Mouse (Mus musculus) CH12.LX (cell line): Measurements from ENCODE around the gene Drd1. TPM values are rescaled to one million over a fixed set of nuclear protein-coding genes. Genes with fewer than 3 reads are reported as not detected.

Experiments
- DNase-seq: peaks from one replicate; pipeline ENCODE4 v3.0.0-alpha.2; 2013; ENCODE audit errors: extremely low read depth
- H3K27ac ChIP-seq: 2 replicates; pipeline ENCODE4 v1.5.1; 2012; ENCODE audit warnings: low read depth, mild to moderate bottlenecking, control low read depth, moderate library complexity; ENCODE audit not compliant: insufficient read depth
- H3K27me3 ChIP-seq: replicated peaks from 2 replicates; pipeline ENCODE3; 2012; ENCODE audit warnings: inconsistent platforms
- H3K36me3 ChIP-seq, 2 experiments: replicated peaks in 1 of 2; 2 replicates each; pipeline versions ENCODE3 to v1.6.1; 2012; ENCODE audit warnings: inconsistent platforms in 1 of 2, low read length in 1 of 2, mild to moderate bottlenecking in 1 of 2, mixed read lengths in 1 of 2, moderate library complexity in 1 of 2; ENCODE audit not compliant: control insufficient read depth in 1 of 2, insufficient read depth in 1 of 2
- H3K4me1 ChIP-seq, 2 experiments: 2 replicates each; pipeline ENCODE4 v1.6.1; 2012; ENCODE audit warnings: inconsistent platforms in 1 of 2, moderate library complexity in 1 of 2; ENCODE audit not compliant: insufficient read depth in 2 of 2, control insufficient read depth in 1 of 2
- H3K4me2 ChIP-seq: 2 replicates; pipeline ENCODE4 v1.6.1; 2012; ENCODE audit warnings: low read depth, mild to moderate bottlenecking, control low read depth; ENCODE audit not compliant: poor library complexity, insufficient read depth, severe bottlenecking
- H3K4me3 ChIP-seq, 3 experiments: fragments of 150-350 bp in 1 of 3; sonication (generic) in 1 of 3; replicated peaks in 1 of 3; 2 replicates each; pipeline versions ENCODE3 to v1.5.1; 2011 to 2012; ENCODE audit warnings: low read depth in 2 of 3, low read length in 2 of 3, mild to moderate bottlenecking in 2 of 3, moderate library complexity in 2 of 3, control low read depth in 1 of 3, improper control_type of control experiment in 1 of 3, inconsistent platforms in 1 of 3, mixed read lengths in 1 of 3; ENCODE audit not compliant: poor library complexity in 1 of 3
- H3K79me2 ChIP-seq: replicated peaks from 2 replicates; pipeline ENCODE4 v1.6.1; 2012; ENCODE audit warnings: mild to moderate bottlenecking, moderate library complexity; ENCODE audit not compliant: control insufficient read depth, poor library complexity, insufficient read depth, severe bottlenecking; ENCODE audit errors: extremely low read depth
- H3K9ac ChIP-seq: 2 replicates; pipeline ENCODE4 v1.6.1; 2012; ENCODE audit warnings: low read depth, mild to moderate bottlenecking, control low read depth, moderate library complexity; ENCODE audit not compliant: insufficient read depth
- H3K9me3 ChIP-seq: replicated peaks from 2 replicates; pipeline ENCODE3; 2012; ENCODE audit warnings: low read length, inconsistent platforms, mixed read lengths
- BHLHE40 ChIP-seq: IDR thresholded peaks from 2 replicates; pipeline ENCODE4 v1.6.1; 2011; ENCODE audit warnings: mild to moderate bottlenecking, low read depth, low read length, improper control_type of control experiment
- CHD2 ChIP-seq: IDR thresholded peaks from 2 replicates; pipeline ENCODE4 v1.6.1; 2011; ENCODE audit warnings: low read length, improper control_type of control experiment
- E2F4 ChIP-seq: IDR thresholded peaks from 2 replicates; pipeline ENCODE4 v1.6.1; 2011; ENCODE audit warnings: low read depth, low read length, improper control_type of control experiment; ENCODE audit not compliant: insufficient replicate concordance
- ETS1 ChIP-seq: conservative IDR thresholded peaks from 2 replicates; pipeline ENCODE4 v1.6.1; 2012; ENCODE audit warnings: low read depth, mild to moderate bottlenecking, inconsistent platforms, low read length, improper control_type of control experiment, moderate library complexity
- HCFC1 ChIP-seq: IDR thresholded peaks from 2 replicates; pipeline ENCODE4 v1.6.1; 2012; ENCODE audit warnings: low read depth, mild to moderate bottlenecking, inconsistent platforms, low read length, improper control_type of control experiment
- JUND ChIP-seq: conservative IDR thresholded peaks from 2 replicates; pipeline ENCODE4 v1.6.1; 2011; ENCODE audit warnings: low read depth, low read length, improper control_type of control experiment
- MAX ChIP-seq: IDR thresholded peaks from 2 replicates; pipeline ENCODE4 v1.6.1; 2011; ENCODE audit warnings: low read length, improper control_type of control experiment
- MAZ ChIP-seq: IDR thresholded peaks from 2 replicates; pipeline ENCODE4 v1.6.1; 2012; ENCODE audit warnings: low read depth, mild to moderate bottlenecking, inconsistent platforms, low read length, improper control_type of control experiment, moderate library complexity
- MXI1 ChIP-seq: IDR thresholded peaks from 2 replicates; pipeline ENCODE4 v1.6.1; 2011; ENCODE audit warnings: mild to moderate bottlenecking, low read depth, low read length, improper control_type of control experiment
- NRF1 ChIP-seq: IDR thresholded peaks from 2 replicates; pipeline ENCODE4 v1.6.1; 2014; ENCODE audit warnings: low read depth, mild to moderate bottlenecking, inconsistent platforms, low read length, improper control_type of control experiment, moderate library complexity
- POLR2A ChIP-seq: IDR thresholded peaks from 2 replicates; pipeline ENCODE4 v1.6.1; 2011; ENCODE audit warnings: low read depth, mild to moderate bottlenecking, improper control_type of control experiment, low read length
- RAD21 ChIP-seq: IDR thresholded peaks from 2 replicates; pipeline ENCODE4 v1.6.1; 2011; ENCODE audit warnings: low read depth, mild to moderate bottlenecking, low read length, improper control_type of control experiment, moderate library complexity
- SIN3A ChIP-seq: IDR thresholded peaks from 2 replicates; pipeline ENCODE4 v1.6.1; 2012; ENCODE audit warnings: low read length, improper control_type of control experiment, inconsistent platforms
- TCF12 ChIP-seq: IDR thresholded peaks from 2 replicates; pipeline ENCODE4 v1.6.1; 2014; ENCODE audit warnings: low read depth, mild to moderate bottlenecking, inconsistent platforms, low read length, improper control_type of control experiment
- UBTF ChIP-seq: IDR thresholded peaks from 2 replicates; pipeline ENCODE4 v1.6.1; 2012; ENCODE audit warnings: low read depth, mild to moderate bottlenecking, inconsistent platforms, low read length, improper control_type of control experiment, moderate library complexity
- USF1 ChIP-seq: IDR thresholded peaks from 2 replicates; pipeline ENCODE4 v1.6.1; 2014; ENCODE audit warnings: low read depth, mild to moderate bottlenecking, inconsistent platforms, low read length, improper control_type of control experiment
- ZKSCAN1 ChIP-seq: IDR thresholded peaks from 2 replicates; pipeline ENCODE4 v1.6.1; 2012; ENCODE audit warnings: low read depth, inconsistent platforms, low read length, improper control_type of control experiment, borderline replicate concordance
- ZMIZ1 ChIP-seq: IDR thresholded peaks from 2 replicates; pipeline ENCODE4 v1.6.1; 2012; ENCODE audit warnings: low read depth, mild to moderate bottlenecking, inconsistent platforms, low read length, improper control_type of control experiment
- ZNF384 ChIP-seq: IDR thresholded peaks from 2 replicates; pipeline ENCODE4 v1.6.1; 2012; ENCODE audit warnings: low read depth, low read length, improper control_type of control experiment, inconsistent platforms
- dilution Hi-C: fragments of 300-500 bp; cut with MboI; formaldehyde crosslinking; loops from 2 replicates; pipeline ENCODE4 v1.14.3; 2020; ENCODE audit warnings: low sequenced_read_pairs; ENCODE audit not compliant: extremely low pct_unique_long_range_greater_than_20kb, extremely low pct_ligation_motif_present
- in situ Hi-C: fragments of 300-500 bp; cut with MboI; formaldehyde crosslinking; loops from 3 replicates; pipeline ENCODE4 v1.14.3; 2019; ENCODE audit warnings: low sequenced_read_pairs, low pct_ligation_motif_present, low pct_unique_long_range_greater_than_20kb, mixed read lengths
- polyA plus RNA-seq: library from polyadenylated mRNA; unstranded; fragments of >175 nt; gene quantifications from 2 replicates; pipeline ENCODE4 v1.2.1, GENCODE M21; 2012; ENCODE audit warnings: low read depth; ENCODE audit not compliant: insufficient read length
- total RNA-seq, 2 experiments: library from RNA; depleted of rRNA; stranded (reverse); fragments of 300-350 nt in 1 of 2; fragments of >200 nt in 1 of 2; gene quantifications; 2 replicates each; pipeline ENCODE4 v1.2.3; 2012 to 2014

Drd1 gene
- total and polyA plus RNA-seq, 3 experiments = not detected

- no peak overlapping the region for H3K9ac ChIP-seq
- no peaks in the 10 kb centered on the region for H3K9me3 ChIP-seq
- H3K27ac ChIP-seq = no peak overlapping the region
- in situ Hi-C loops = no loop called here
- TF ChIP-seq POLR2A (no peak), NRF1 (no peak), RAD21 (no peak)
- H3K4me2 ChIP-seq = no peak overlapping the region
- no peak for DNase-seq
- dilution Hi-C loops = no loop called here
- peaks cover 14 to 29% of the 10 kb centered on the region in 2 experiments for H3K4me1 ChIP-seq
- peaks cover 32 to 88% of the 10 kb centered on the region in 2 experiments for H3K36me3 ChIP-seq
- H3K4me3 ChIP-seq = no peak overlapping the region
- peaks cover 64% of the 10 kb centered on the region for H3K79me2 ChIP-seq
- no peaks in the 10 kb centered on the region for H3K27me3 ChIP-seq
Measured at GRCm38 (mm10) chr13:54082946-54083345, 27.4 kb upstream of the Drd1 start.

- in situ Hi-C loops = no loop called here
- Histone ChIP-seq H3K4me2 (no peak overlapping the region), H3K4me1 (peaks cover 16 to 44% of the 10 kb centered on the region in 2 experiments), H3K9ac (no peak overlapping the region), H3K27me3 (no peaks in the 10 kb centered on the region), H3K4me3 (no peak overlapping the region)
- TF ChIP-seq POLR2A (no peak), ETS1 (no peak), CHD2 (no peak), MXI1 (no peak), USF1 (no peak), ZMIZ1 (no peak), ZKSCAN1 (no peak), NRF1 (no peak), MAX (no peak), E2F4 (no peak), JUND (no peak), MAZ (no peak), UBTF (no peak), SIN3A (no peak), ZNF384 (no peak), BHLHE40 (no peak), HCFC1 (no peak), TCF12 (no peak)
- TF ChIP-seq, all 38 proteins: peak for 0
- dilution Hi-C loops = no loop called here
- peaks cover 86% of the 10 kb centered on the region for H3K79me2 ChIP-seq
- H3K36me3 ChIP-seq = peaks cover 24 to 88% of the 10 kb centered on the region in 2 experiments
- no peak overlapping the region for H3K27ac ChIP-seq
- H3K9me3 ChIP-seq = no peaks in the 10 kb centered on the region
- no peak for DNase-seq
Measured at GRCm38 (mm10) chr13:54080785-54081184, 25.3 kb upstream of the Drd1 start.
